Mouse (Mus musculus) forebrain, postnatal 0 days (tissue): ENCODE data around the gene Rps3a1. TPM values are rescaled to one million over a fixed set of nuclear protein-coding genes. Genes with fewer than 3 reads are reported as not detected.

Source experiments
- ATAC-seq: fragments of 200-750 bp; cut with Nextera tagmentation; 2 replicates; pipeline ENCODE4 v1.8.0; 2017; ENCODE audit warnings: mild to moderate bottlenecking, moderate library complexity
- DNase-seq: peaks from one replicate; pipeline ENCODE4 v3.0.0-alpha.2; 2015
- H3K27ac ChIP-seq: fragments of 300-500 bp; sonication (generic); 2 replicates; pipeline ENCODE4 v1.5.1; 2014; ENCODE audit warnings: low read depth, mild to moderate bottlenecking, antibody characterized with exemption, low read length, moderate library complexity, mixed read lengths
- H3K27me3 ChIP-seq: fragments of 300-500 bp; sonication (generic); 2 replicates; pipeline ENCODE4 v1.6.1; 2014; ENCODE audit warnings: mild to moderate bottlenecking, low read length, mixed read lengths; ENCODE audit not compliant: insufficient read depth
- H3K36me3 ChIP-seq: fragments of 300-500 bp; sonication (generic); 2 replicates; pipeline ENCODE4 v1.6.1; 2014; ENCODE audit warnings: mild to moderate bottlenecking, moderate library complexity; ENCODE audit not compliant: insufficient read depth
- H3K4me1 ChIP-seq: fragments of 300-500 bp; sonication (generic); 2 replicates; pipeline ENCODE4 v1.6.1; 2014; ENCODE audit warnings: antibody characterized with exemption; ENCODE audit not compliant: insufficient read depth
- H3K4me2 ChIP-seq: fragments of 300-500 bp; sonication (generic); 2 replicates; pipeline ENCODE4 v1.6.1; 2014; ENCODE audit warnings: low read depth, mild to moderate bottlenecking, moderate library complexity
- H3K4me3 ChIP-seq: fragments of 300-500 bp; sonication (generic); 2 replicates; pipeline ENCODE4 v1.5.1; 2014; ENCODE audit warnings: low read depth, low read length, mixed read lengths
- H3K9ac ChIP-seq: fragments of 300-500 bp; sonication (generic); 2 replicates; pipeline ENCODE4 v1.6.1; 2014; ENCODE audit warnings: mild to moderate bottlenecking
- H3K9me3 ChIP-seq: fragments of 300-500 bp; sonication (generic); 2 replicates; pipeline ENCODE4 v1.6.1; 2016; ENCODE audit warnings: low read length
- CTCF ChIP-seq: sonication (generic); IDR thresholded peaks from 2 replicates; pipeline ENCODE4 v1.5.1; 2016; ENCODE audit warnings: antibody characterized with exemption, control low read depth, low read depth
- WGBS: fragments of 180-500 bp; shearing (Covaris S2); extraction: QIAGEN DNeasy Blood & Tissue Kit; methylation state at CpG from one replicate; pipeline ENCODE4 v1.1.7; 2014; 5-methylcytosine and 5-hydroxymethylcytosine counted together
- polyA plus RNA-seq: library from polyadenylated mRNA; unstranded; fragments of >200 nt; fragmentation: Nextera tagmentation; extraction: Ambion mirVana; gene quantifications from 2 replicates; pipeline ENCODE4 v1.2.1, GENCODE M21; 2015
- total RNA-seq: library from RNA; depleted of rRNA; stranded (reverse); fragments of >200 nt; gene quantifications from 2 replicates; pipeline ENCODE4 v1.2.3, GENCODE M21; 2014; rRNA removed

Gene Rps3a1
- total RNA-seq: 996 and 1,231 TPM in 2 replicates
- 709 and 888 TPM in 2 replicates for polyA plus RNA-seq

DNA sequence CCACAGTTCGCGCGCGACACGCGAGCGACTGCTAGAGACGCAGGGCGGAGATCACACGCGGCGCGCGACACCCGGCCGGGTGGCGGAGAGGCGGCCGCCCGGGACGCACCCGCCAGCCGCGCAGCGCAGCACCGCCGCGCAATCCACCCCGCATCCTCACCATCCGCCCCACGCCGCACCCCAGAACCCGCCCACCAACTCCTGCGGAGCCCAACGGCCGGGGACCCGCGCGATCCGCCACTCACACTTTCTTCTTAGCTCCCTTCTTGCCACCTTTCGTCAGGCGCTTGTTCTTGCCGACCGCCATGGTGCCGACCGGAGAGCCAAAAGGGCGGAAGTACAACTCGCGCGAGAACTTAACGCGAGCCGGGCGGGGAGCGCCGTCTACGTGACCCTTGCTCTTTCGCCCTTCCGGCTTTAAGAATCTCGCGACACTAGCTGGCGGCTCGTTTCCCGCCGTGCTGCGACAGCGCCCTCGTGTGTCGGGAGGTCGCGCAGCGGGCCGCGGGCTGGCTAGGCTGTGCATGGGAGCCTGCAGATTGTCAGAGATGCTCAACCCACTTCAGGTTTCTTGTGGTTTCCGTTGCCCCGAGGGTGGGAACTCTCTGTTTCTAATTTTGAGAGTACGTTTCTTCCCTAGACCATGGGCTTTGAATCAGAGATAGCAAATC lies at the start of gene Rps3a1:
Gene Rps3a1, minus strand, starts transcription at position 440 of the 671 bp plus-strand sequence.
- 1% methylated on average over 77 of the region's 77 CpGs for WGBS

DNA sequence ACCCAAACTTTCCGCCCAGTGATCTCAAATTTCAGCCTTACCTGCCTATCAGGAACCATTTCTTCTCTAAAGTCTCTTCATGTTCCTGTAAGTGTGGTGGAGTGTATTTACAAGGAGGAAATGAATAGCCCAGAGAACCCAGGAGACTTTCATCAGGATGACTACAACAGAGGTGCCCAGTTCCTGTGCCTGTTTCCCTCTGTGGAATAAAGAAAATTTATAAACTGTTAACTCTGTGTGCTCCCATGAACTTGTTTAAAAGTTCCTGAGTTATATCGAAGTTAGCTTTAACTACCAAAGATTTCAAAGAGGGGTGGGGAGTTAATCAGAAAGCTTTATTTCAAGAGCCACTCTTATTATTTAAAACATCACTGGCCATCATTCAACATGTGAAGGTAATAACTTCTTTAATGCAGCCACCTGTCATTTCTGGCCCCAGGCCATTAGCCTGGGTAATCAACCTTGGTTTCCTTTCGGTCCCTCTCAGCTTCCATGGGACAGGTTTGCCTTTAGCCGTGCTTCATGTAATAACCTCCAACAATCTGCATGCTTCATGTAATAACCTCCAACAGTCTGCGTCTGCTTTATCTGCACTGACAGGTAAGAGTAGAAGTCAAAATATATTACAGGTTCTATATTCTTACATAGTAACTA lies 45.4 kb upstream of the Rps3a1 start:
- DNase-seq: no peak
- H3K4me2 ChIP-seq: no peak overlapping the region
- no peak for TF ChIP-seq CTCF
- WGBS: 70% methylated on average over 5 of the region's 5 CpGs
- no peak for ATAC-seq
- no peak overlapping the region for H3K9ac ChIP-seq
- no peaks in the 10 kb centered on the region for H3K27me3 ChIP-seq
- H3K36me3 ChIP-seq: no peaks in the 10 kb centered on the region
- H3K9me3 ChIP-seq: no peaks in the 10 kb centered on the region
- H3K4me1 ChIP-seq: no peaks in the 10 kb centered on the region
- no peak overlapping the region for H3K4me3 ChIP-seq
- no peak overlapping the region for H3K27ac ChIP-seq

More for the DNA sequence above, at the start of gene Rps3a1:
- peak; percentile 97 for ATAC-seq
- Histone ChIP-seq H3K4me2 (peak within 1 kb of the TSS; percentile 75), H3K4me1 (peaks cover 9% of the 10 kb centered on the region; the same call in 1 of the 2 replicates), H3K9me3 (no peaks in the 10 kb centered on the region), H3K27ac (peak within 1 kb of the TSS; percentile 92), H3K36me3 (peaks cover 31% of the 10 kb centered on the region), H3K4me3 (peak within 1 kb of the TSS; percentile 93), H3K9ac (peak within 1 kb of the TSS; percentile 96), H3K27me3 (no peaks in the 10 kb centered on the region)
- peak; percentile 97 for TF ChIP-seq CTCF
- DNase-seq: peak; percentile 99

DNA sequence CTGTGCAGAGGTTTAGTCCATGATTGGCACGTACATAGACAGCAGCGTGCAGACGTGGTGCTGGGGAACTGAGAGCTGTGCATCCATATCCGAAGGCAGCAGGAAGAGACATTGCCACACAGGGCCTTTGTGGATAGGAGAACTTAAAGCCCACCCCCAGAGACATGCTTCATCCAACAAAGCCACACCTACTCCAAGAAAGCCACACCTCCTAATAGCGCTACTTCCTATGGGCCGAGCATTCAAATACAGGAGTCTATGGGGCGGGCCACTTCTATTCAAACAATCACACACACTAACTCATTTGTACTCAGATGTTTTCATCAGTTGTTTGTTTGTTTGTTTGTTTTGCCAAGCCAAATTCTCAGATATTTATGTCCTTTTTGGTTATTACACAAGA lies 42.0 kb upstream of the Rps3a1 start:
- H3K4me2 ChIP-seq: no peak overlapping the region
- 90% methylated on average over 7 of the region's 7 CpGs for WGBS
- ATAC-seq (no peak), DNase-seq (no peak)
- TF ChIP-seq CTCF: no peak
- H3K4me1 ChIP-seq: no peaks in the 10 kb centered on the region
- no peak overlapping the region for H3K4me3 ChIP-seq
- no peaks in the 10 kb centered on the region for H3K27me3 ChIP-seq
- no peaks in the 10 kb centered on the region for H3K36me3 ChIP-seq
- H3K27ac ChIP-seq: no peak overlapping the region
- H3K9ac ChIP-seq: no peak overlapping the region
- no peaks in the 10 kb centered on the region for H3K9me3 ChIP-seq

DNA sequence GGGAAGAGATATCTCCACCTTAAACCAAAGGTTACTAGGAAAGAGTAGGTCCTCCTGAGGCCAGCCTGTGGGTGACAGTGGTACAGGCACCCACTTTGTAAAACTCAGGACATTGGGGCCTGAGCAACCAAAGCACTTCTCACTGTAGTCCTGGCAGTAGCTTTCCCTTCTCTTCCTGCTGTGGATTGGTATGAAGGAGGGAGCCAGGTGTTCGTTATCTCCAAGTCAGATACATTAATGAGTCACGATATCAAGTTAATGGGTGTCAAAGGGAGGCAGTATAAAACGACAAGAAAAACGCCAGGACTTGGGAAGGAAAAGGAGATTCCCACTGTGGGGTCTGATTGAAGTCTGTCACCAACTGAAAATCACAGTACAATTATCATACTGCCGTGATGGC lies 38.6 kb upstream of the Rps3a1 start:
- WGBS: 46% methylated on average over 5 of the region's 5 CpGs
- no peak for ATAC-seq
- no peak for TF ChIP-seq CTCF
- H3K36me3 ChIP-seq: no peaks in the 10 kb centered on the region
- no peak overlapping the region for H3K4me3 ChIP-seq
- DNase-seq: no peak
- H3K9me3 ChIP-seq: no peaks in the 10 kb centered on the region
- H3K9ac ChIP-seq: no peak overlapping the region
- no peak overlapping the region for H3K27ac ChIP-seq
- H3K4me1 ChIP-seq: no peaks in the 10 kb centered on the region
- no peak overlapping the region for H3K4me2 ChIP-seq
- H3K27me3 ChIP-seq: no peaks in the 10 kb centered on the region

DNA sequence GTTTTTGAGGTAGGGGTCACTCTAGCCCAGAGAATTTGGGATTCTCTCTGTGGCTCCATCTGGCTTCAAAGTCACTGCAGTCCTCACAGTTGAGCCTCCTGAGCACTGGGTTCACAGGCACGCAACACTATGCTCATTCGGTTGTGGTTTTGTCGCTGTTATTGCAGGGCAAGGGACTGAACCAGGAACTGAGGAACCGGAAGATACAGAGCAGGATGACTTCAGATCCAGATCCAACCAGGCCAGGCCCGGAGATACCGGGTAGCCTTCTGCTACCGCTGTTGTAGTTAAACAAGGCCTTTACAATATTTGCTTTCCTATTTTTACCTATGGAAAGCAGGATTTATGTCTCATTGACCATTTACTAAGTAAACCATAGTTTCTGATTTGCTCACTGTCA lies 37.2 kb upstream of the Rps3a1 start:
- Histone ChIP-seq H3K4me3 (no peak overlapping the region), H3K4me1 (no peaks in the 10 kb centered on the region), H3K4me2 (no peak overlapping the region), H3K36me3 (no peaks in the 10 kb centered on the region), H3K27me3 (no peaks in the 10 kb centered on the region), H3K27ac (no peak overlapping the region), H3K9me3 (no peaks in the 10 kb centered on the region), H3K9ac (no peak overlapping the region)
- no peak for TF ChIP-seq CTCF
- no peak for DNase-seq
- no peak for ATAC-seq
- 94% methylated on average over 7 of the region's 7 CpGs for WGBS

DNA sequence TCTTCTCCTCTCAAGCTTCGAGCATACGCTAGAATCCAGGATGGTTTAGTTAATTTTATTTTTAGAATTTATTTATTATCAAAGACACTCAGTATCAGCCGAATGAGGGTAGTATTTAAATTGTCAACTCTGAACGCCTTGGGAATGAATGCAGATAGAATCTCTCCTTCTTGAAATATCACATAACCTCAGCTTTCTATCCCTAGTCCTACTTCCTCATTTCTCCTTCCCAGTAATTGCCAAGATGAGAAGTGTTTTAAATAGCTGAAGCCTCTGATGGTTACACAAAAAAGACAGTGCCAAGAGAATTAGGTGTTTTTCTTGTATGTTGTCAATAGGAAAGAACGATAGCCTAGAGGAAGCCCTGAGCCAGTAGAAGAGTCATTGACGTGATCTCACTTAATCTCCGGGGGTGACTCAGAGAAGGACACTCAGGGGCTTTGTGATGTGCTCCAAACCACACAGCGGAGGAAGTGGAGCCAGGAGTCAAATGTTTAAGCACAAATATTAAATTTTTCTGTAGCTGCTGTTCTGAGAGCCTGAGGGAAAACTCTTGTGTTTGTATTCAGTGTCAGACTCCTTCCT lies 26.4 kb upstream of the Rps3a1 start:
- no peak for ATAC-seq
- DNase-seq: no peak
- H3K27ac ChIP-seq: no peak overlapping the region
- no peak overlapping the region for H3K4me3 ChIP-seq
- H3K36me3 ChIP-seq: no peaks in the 10 kb centered on the region
- no peaks in the 10 kb centered on the region for H3K9me3 ChIP-seq
- H3K4me2 ChIP-seq: no peak overlapping the region
- no peaks in the 10 kb centered on the region for H3K27me3 ChIP-seq
- WGBS: 74% methylated on average over 8 of the region's 8 CpGs
- no peaks in the 10 kb centered on the region for H3K4me1 ChIP-seq
- no peak for TF ChIP-seq CTCF
- H3K9ac ChIP-seq: no peak overlapping the region

DNA sequence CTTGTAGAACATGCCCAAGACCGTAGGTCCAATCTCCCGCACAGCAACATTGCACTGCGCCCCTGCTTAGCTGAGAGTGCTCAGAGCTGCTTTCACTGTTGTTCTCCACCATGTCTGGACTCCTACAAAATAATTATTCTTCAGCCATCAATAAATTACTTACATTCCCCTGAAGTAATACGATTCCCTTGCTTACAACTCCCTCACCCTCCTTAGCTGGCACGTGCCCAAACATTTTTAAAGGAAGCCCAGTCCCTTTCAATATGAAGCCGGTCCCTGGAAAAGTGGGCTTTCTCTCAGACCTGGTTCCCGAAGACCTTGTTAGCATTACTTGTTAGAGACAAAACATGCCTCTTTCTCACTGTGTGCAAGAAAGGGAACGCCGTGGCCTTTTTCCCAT lies 7.0 kb upstream of the Rps3a1 start:
- H3K9me3 ChIP-seq: no peaks in the 10 kb centered on the region
- H3K4me3 ChIP-seq: no peak overlapping the region
- H3K27ac ChIP-seq: no peak overlapping the region
- DNase-seq (no peak), ATAC-seq (no peak)
- WGBS: 45% methylated on average over 9 of the region's 9 CpGs
- H3K4me1 ChIP-seq: no peaks in the 10 kb centered on the region
- H3K27me3 ChIP-seq: no peaks in the 10 kb centered on the region
- no peaks in the 10 kb centered on the region for H3K36me3 ChIP-seq
- no peak overlapping the region for H3K4me2 ChIP-seq
- TF ChIP-seq CTCF: no peak
- no peak overlapping the region for H3K9ac ChIP-seq
